Comparison of ENCODE assay signal across 8 mouse cellular contexts in the genomic region with DNA sequence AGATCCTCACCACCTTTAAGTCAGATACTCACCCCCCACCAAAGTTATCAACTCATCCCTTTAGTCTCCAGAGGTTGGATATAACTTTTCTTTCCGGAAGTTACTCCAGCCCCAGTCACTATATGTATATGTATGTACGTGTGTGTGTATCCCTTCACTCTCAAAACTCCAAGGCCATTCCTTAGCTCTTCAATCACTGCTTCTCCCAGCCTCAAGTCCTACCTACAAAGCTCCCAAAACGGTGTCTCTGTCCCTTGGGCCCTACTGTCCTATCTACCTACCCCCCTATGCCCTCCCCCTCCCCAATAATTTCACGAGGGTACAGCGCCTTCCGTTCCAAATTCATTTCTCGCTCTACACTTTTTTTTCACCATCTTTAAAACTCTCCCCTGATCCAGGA. TPM values are rescaled to one million over a fixed set of nuclear protein-coding genes. Genes with fewer than 3 reads are reported as not detected.
DNase-seq lines count a peak whose midpoint lies in the region; ATAC-seq and TF ChIP-seq lines count a peak whose summit lies in the region.

No protein-coding gene starts in this region.

- peak overlapping the region; percentile 73 for H3K4me3 ChIP-seq in heart, postnatal 0 days (ENCODE audit: low read depth, low read length)
- H3K4me3 ChIP-seq in bone marrow, adult 2 months (replicated peaks; ENCODE audit: control insufficient read depth, low read depth, low read length), result peak overlapping the region; percentile 81
- peak overlapping the region; percentile 57 for H3K4me3 ChIP-seq in hindbrain, embryonic 14.5 days (replicated peaks; ENCODE audit: low read length)
- peak overlapping the region; percentile 57 for H3K4me3 ChIP-seq in midbrain, embryonic 15.5 days

- peaks cover 7% of the 10 kb centered on the region; the same call in 1 of the 2 replicates for H3K36me3 ChIP-seq in heart, postnatal 0 days (replicated peaks; ENCODE audit: control insufficient read depth, insufficient read depth, low read length)
- H3K36me3 ChIP-seq in hindbrain, embryonic 14.5 days (replicated peaks; ENCODE audit: control insufficient read depth, insufficient read depth), result 0 out of 2 replicates have a peak, but pooled peaks cover 7% of the 10 kb centered on the region
- H3K36me3 ChIP-seq in midbrain, embryonic 15.5 days (replicated peaks), result no peaks in the 10 kb centered on the region

- no peak for TF ChIP-seq POLR2A in bone marrow, adult 2 months (IDR thresholded peaks at IDR 0.05; ENCODE audit: borderline replicate concordance, control insufficient read depth, low read depth, low read length)

- peak overlapping the region; percentile 65 for H3K4me2 ChIP-seq in heart, postnatal 0 days (ENCODE audit: low read depth, low read length)
- H3K4me2 ChIP-seq in hindbrain, embryonic 14.5 days (replicated peaks), result peak overlapping the region; percentile 58
- peak overlapping the region; percentile 51 for H3K4me2 ChIP-seq in midbrain, embryonic 15.5 days

- peak overlapping the region; percentile 89 for H3K27ac ChIP-seq in heart, postnatal 0 days (ENCODE audit: low read depth)
- H3K27ac ChIP-seq in bone marrow, adult 2 months (ENCODE audit: control insufficient read depth, insufficient read depth, low read depth, low read length, poor library complexity), result peak overlapping the region; percentile 33
- H3K27ac ChIP-seq in hindbrain, embryonic 14.5 days, result 0 out of 2 replicates have a peak overlapping the region, but pooled peaks have one; percentile 62
- no peak overlapping the region for H3K27ac ChIP-seq in midbrain, embryonic 15.5 days

- H3K9me3 ChIP-seq in heart, postnatal 0 days (replicated peaks; ENCODE audit: control insufficient read depth, low read length), result no peaks in the 10 kb centered on the region
- H3K9me3 ChIP-seq in hindbrain, embryonic 14.5 days (ENCODE audit: control insufficient read depth, low read length), result no peaks in the 10 kb centered on the region
- no peaks in the 10 kb centered on the region for H3K9me3 ChIP-seq in midbrain, embryonic 15.5 days

- intact Hi-C loops in left cerebral cortex, postnatal 14 days (cut with DNase I), result no loop called here

- no peak for TF ChIP-seq CTCF in heart, postnatal 0 days (IDR thresholded peaks at IDR 0.05; ENCODE audit: low read depth)
- TF ChIP-seq CTCF in bone marrow, adult 2 months (IDR thresholded peaks at IDR 0.05; ENCODE audit: control insufficient read depth, insufficient read depth, low read length), result no peak

- 16% methylated on average over 7 of the region's 7 CpGs for WGBS in heart, postnatal 0 days
- 13% methylated on average over 7 of the region's 7 CpGs for whole genome bisulfite sequencing in bone marrow, adult 2 months
- 18% methylated on average over 7 of the region's 7 CpGs for WGBS in hindbrain, embryonic 14.5 days
- WGBS in midbrain, embryonic 15.5 days, result 30% methylated on average over 7 of the region's 7 CpGs

- H3K4me1 ChIP-seq in heart, postnatal 0 days (ENCODE audit: control insufficient read depth, insufficient read depth), result peaks cover 3% of the 10 kb centered on the region; the same call in 1 of the 2 replicates
- H3K4me1 ChIP-seq in bone marrow, adult 2 months (ENCODE audit: control insufficient read depth, insufficient read depth, low read length), result no peaks in the 10 kb centered on the region; the same call in 1 of the 2 replicates
- H3K4me1 ChIP-seq in hindbrain, embryonic 14.5 days (replicated peaks; ENCODE audit: control insufficient read depth, insufficient read depth, low read length), result peaks cover 5% of the 10 kb centered on the region; the same call in 1 of the 2 replicates
- peaks cover 5% of the 10 kb centered on the region for H3K4me1 ChIP-seq in midbrain, embryonic 15.5 days

- no peaks in the 10 kb centered on the region for H3K27me3 ChIP-seq in heart, postnatal 0 days (ENCODE audit: control insufficient read depth, insufficient read depth, low read length)
- no peaks in the 10 kb centered on the region for H3K27me3 ChIP-seq in hindbrain, embryonic 14.5 days (ENCODE audit: control insufficient read depth, insufficient read depth, low read length)
- no peaks in the 10 kb centered on the region for H3K27me3 ChIP-seq in midbrain, embryonic 15.5 days (replicated peaks)

- no peak for ATAC-seq in heart, postnatal 0 days (ENCODE audit: insufficient read depth, low read depth)
- no peak for ATAC-seq in hindbrain, embryonic 14.5 days (ENCODE audit: low FRiP score)
- peak; percentile 22 for ATAC-seq in midbrain, embryonic 15.5 days (replicated peaks)

- DNase-seq in heart, postnatal 0 days (ENCODE audit: low spot score), result no peak
- DNase-seq in heart, adult 18-20 months, result no peak
- DNase-seq in hindbrain, embryonic 14.5 days (ENCODE audit: low spot score), result no peak
- no peak for DNase-seq in left cerebral cortex, adult 18-20 months (ENCODE audit: low spot score in 2 of 2)
- no peak for DNase-seq in left cerebral cortex, postnatal 14 days (ENCODE audit: low spot score in 2 of 2)
- no peak for DNase-seq in embryo, embryonic 10.5 days (ENCODE audit: low spot score)

- peak overlapping the region; percentile 78 for H3K9ac ChIP-seq in heart, postnatal 0 days (replicated peaks; ENCODE audit: low read depth, low read length)
- H3K9ac ChIP-seq in hindbrain, embryonic 14.5 days, result peak overlapping the region; percentile 67
- H3K9ac ChIP-seq in midbrain, embryonic 15.5 days, result peak overlapping the region; percentile 39

- TF ChIP-seq EP300 in heart, postnatal 0 days (IDR thresholded peaks at IDR 0.05; ENCODE audit: low read depth), result no peak

RNA-seq across cellular contexts. Expression of gene Lamp2, which starts 0.8 kb away (rescaled TPM):
- total RNA-seq in heart, postnatal 0 days (2014; rRNA removed; ENCODE audit: low replicate concordance), result 135 and 142 TPM in 2 replicates
- polyA plus RNA-seq in heart, postnatal 0 days (2015; fragmentation: Nextera tagmentation; extraction: Ambion mirVana), result 111 and 113 TPM in 2 replicates
- 100 to 1,000 TPM; 120 to 134 TPM for total RNA-seq in heart, adult 18-20 months (2021)
- 10.5 and 35.6 TPM in 2 replicates for polyA plus RNA-seq in bone marrow, adult 2 months (2011; ENCODE audit: insufficient read depth, insufficient read length, low replicate concordance, missing spikeins)
- 85.4 and 88.3 TPM in 2 replicates for polyA plus RNA-seq in hindbrain, embryonic 14.5 days (2014; fragmentation: Nextera tagmentation; extraction: Ambion mirVana)
- 52.0 and 53.6 TPM in 2 replicates for polyA plus RNA-seq in midbrain, embryonic 15.5 days (2015; fragmentation: Nextera tagmentation; extraction: Ambion mirVana)
- total RNA-seq in left cerebral cortex, adult 18-20 months (2021), result 10 to 100 TPM; 75.1 to 75.2 TPM
- total RNA-seq in left cerebral cortex, postnatal 14 days (2021), result 10 to 100 TPM; 62.5 to 65.5 TPM
